Mouse (Mus musculus) C2C12 (cell line): ENCODE measurements around the gene Pcnx2. TPM values are rescaled to one million over a fixed set of nuclear protein-coding genes. Genes with fewer than 3 reads are reported as not detected.

Source experiments
- H3K27me3 ChIP-seq: one replicate; pipeline ENCODE4 v1.6.1; 2011; ENCODE audit not compliant: control insufficient read depth, insufficient read depth, insufficient read length
- H3K36me3 ChIP-seq: one replicate; pipeline ENCODE4 v1.6.1; 2011; ENCODE audit not compliant: control insufficient read depth, insufficient read depth
- H3K4me3 ChIP-seq: one replicate; pipeline ENCODE4 v1.5.1; 2011; ENCODE audit warnings: mild to moderate bottlenecking, control low read depth; ENCODE audit not compliant: poor library complexity, insufficient read depth, severe bottlenecking
- H3K79me2 ChIP-seq: one replicate; pipeline ENCODE4 v1.6.1; 2011; ENCODE audit not compliant: control insufficient read depth, insufficient read depth
- H3K79me3 ChIP-seq: one replicate; pipeline ENCODE4 v1.6.1; 2011; ENCODE audit warnings: low read depth, control low read depth
- H3ac ChIP-seq: one replicate; pipeline ENCODE3; 2011; ENCODE audit warnings: low read depth; ENCODE audit not compliant: control insufficient read depth, insufficient read length
- CEBPB ChIP-seq: IDR thresholded peaks from one replicate; pipeline ENCODE4 v1.6.1; 2011; ENCODE audit warnings: low read depth, mild to moderate bottlenecking, control low read depth, moderate library complexity
- CTCF ChIP-seq: IDR thresholded peaks from one replicate; pipeline ENCODE4 v1.5.1; 2011; ENCODE audit not compliant: control insufficient read depth, insufficient read depth, insufficient read length
- FOSL1 ChIP-seq: IDR thresholded peaks from one replicate; pipeline ENCODE4 v1.8.0; 2011; ENCODE audit warnings: mild to moderate bottlenecking, low read length; ENCODE audit not compliant: poor library complexity, insufficient read depth, severe bottlenecking
- MAX ChIP-seq: IDR thresholded peaks from one replicate; pipeline ENCODE4 v1.6.1; 2011; ENCODE audit warnings: mild to moderate bottlenecking, control low read depth
- MYOD1 ChIP-seq: IDR thresholded peaks from one replicate; pipeline ENCODE4 v1.6.1; 2011; ENCODE audit warnings: low read depth; ENCODE audit not compliant: control insufficient read depth, insufficient read length
- MYOG ChIP-seq: IDR thresholded peaks from one replicate; pipeline ENCODE4 v1.6.1; 2011; ENCODE audit not compliant: control insufficient read depth, insufficient read length; ENCODE audit errors: extremely low read depth
- USF1 ChIP-seq: IDR thresholded peaks from one replicate; pipeline ENCODE4 v1.6.1; 2011; ENCODE audit warnings: low read depth, mild to moderate bottlenecking, control low read depth, moderate library complexity
- polyA plus RNA-seq: library from polyadenylated mRNA; unstranded; fragments of >200 nt; fragmentation: generic; extraction: Trizol; gene quantifications from one replicate; pipeline ENCODE4 v1.2.1, GENCODE M21; 2012; ENCODE audit warnings: missing spikeins

Gene Pcnx2
- polyA plus RNA-seq, 1 experiment: not detected

- no peaks in the 10 kb centered on the region for H3K79me3 ChIP-seq
- H3K36me3 ChIP-seq: no peaks in the 10 kb centered on the region
- no peak overlapping the region for H3K4me3 ChIP-seq
- no peaks in the 10 kb centered on the region for H3K79me2 ChIP-seq
- H3ac ChIP-seq: no peak overlapping the region
- no peak for TF ChIP-seq USF1
- TF ChIP-seq FOSL1: no peak
- TF ChIP-seq CEBPB: no peak
- TF ChIP-seq MAX: no peak
- no peak for TF ChIP-seq CTCF
- no peak for TF ChIP-seq MYOG
- TF ChIP-seq MYOD1: no peak
- no peaks in the 10 kb centered on the region for H3K27me3 ChIP-seq
These were observed 157.5 kb downstream of the Pcnx2 start for GRCm38 (mm10) chr8:125740655-125741054.

- Histone ChIP-seq H3K27me3 (no peaks in the 10 kb centered on the region), H3K79me3 (no peaks in the 10 kb centered on the region), H3K36me3 (no peaks in the 10 kb centered on the region), H3ac (no peak overlapping the region), H3K79me2 (no peaks in the 10 kb centered on the region), H3K4me3 (no peak overlapping the region)
- TF ChIP-seq MAX (no peak), CEBPB (no peak), CTCF (no peak), FOSL1 (no peak), MYOD1 (no peak), USF1 (no peak)
These were observed 159.2 kb downstream of the Pcnx2 start for GRCm38 (mm10) chr8:125738956-125739355.

GRCm38 (mm10) chr8:125733964-125734956 lies 163.9 kb downstream of the Pcnx2 start:
- peaks cover 13% of the 10 kb centered on the region for H3K27me3 ChIP-seq
- H3K4me3 ChIP-seq: peak overlapping the region; percentile 14
- no peaks in the 10 kb centered on the region for H3K79me2 ChIP-seq
- H3K36me3 ChIP-seq: no peaks in the 10 kb centered on the region
- TF ChIP-seq MYOD1 (no peak), FOSL1 (no peak), MYOG (no peak), CEBPB (no peak)
- H3ac ChIP-seq: no peak overlapping the region
- H3K79me3 ChIP-seq: no peaks in the 10 kb centered on the region

GRCm38 (mm10) chr8:125729746-125730145 lies 168.4 kb downstream of the Pcnx2 start, which contains the start of gene Ntpcr:
Gene Ntpcr (plus strand): TSS chr8:125729963.
- H3K36me3 ChIP-seq: no peaks in the 10 kb centered on the region
- H3ac ChIP-seq: no peak within 1 kb of the TSS

GRCm38 (mm10) chr8:125727797-125728196 lies 170.3 kb downstream of the Pcnx2 start:
- H3K27me3 ChIP-seq: peaks cover 13% of the 10 kb centered on the region
- H3K4me3 ChIP-seq: no peak overlapping the region
- no peak for TF ChIP-seq FOSL1
- TF ChIP-seq MAX: no peak
- no peak for TF ChIP-seq MYOG
- TF ChIP-seq CTCF: no peak
- TF ChIP-seq CEBPB: no peak
- TF ChIP-seq MYOD1: no peak
- no peak for TF ChIP-seq USF1
- no peaks in the 10 kb centered on the region for H3K79me2 ChIP-seq
- no peak overlapping the region for H3ac ChIP-seq
- no peaks in the 10 kb centered on the region for H3K36me3 ChIP-seq
- no peaks in the 10 kb centered on the region for H3K79me3 ChIP-seq

More at GRCm38 (mm10) chr8:125729746-125730145, 168.4 kb downstream of the Pcnx2 start, which contains the start of gene Ntpcr:
- peaks cover 13% of the 10 kb centered on the region for H3K27me3 ChIP-seq
- H3K79me3 ChIP-seq: no peaks in the 10 kb centered on the region
- no peaks in the 10 kb centered on the region for H3K79me2 ChIP-seq
- H3K4me3 ChIP-seq: no peak within 1 kb of the TSS
- TF ChIP-seq MYOD1 (no peak), CEBPB (no peak), FOSL1 (no peak), MAX (no peak), CTCF (no peak), USF1 (no peak), MYOG (no peak)
